Mouse (Mus musculus) large intestine, adult 2 months (tissue): Measurements from ENCODE around the gene Nln. TPM values are rescaled to one million over a fixed set of nuclear protein-coding genes. Genes with fewer than 3 reads are reported as not detected.

Experiments
- DNase-seq: peaks from one replicate; pipeline ENCODE4 v3.0.0-alpha.2; 2012; ENCODE audit warnings: low read depth, low spot score
- WGBS: fragments of 180-500 bp; shearing (Covaris S2); methylation state at CpG from one replicate; pipeline ENCODE4 v1.1.7; 2018; 5-methylcytosine and 5-hydroxymethylcytosine counted together
- polyA plus RNA-seq: library from polyadenylated mRNA; depleted of rRNA; stranded (reverse); fragments of >200 nt; gene quantifications from 2 replicates; pipeline ENCODE4 v1.2.3, GENCODE M21; 2012

Gene Nln
- polyA plus RNA-seq, 1 experiment, result 10.9 TPM

- WGBS, result 89% methylated on average over 4 of the region's 4 CpGs
- no peak for DNase-seq
Observed at GRCm38 (mm10) chr13:104100416-104100815, 9.0 kb downstream of the Nln start.

DNA sequence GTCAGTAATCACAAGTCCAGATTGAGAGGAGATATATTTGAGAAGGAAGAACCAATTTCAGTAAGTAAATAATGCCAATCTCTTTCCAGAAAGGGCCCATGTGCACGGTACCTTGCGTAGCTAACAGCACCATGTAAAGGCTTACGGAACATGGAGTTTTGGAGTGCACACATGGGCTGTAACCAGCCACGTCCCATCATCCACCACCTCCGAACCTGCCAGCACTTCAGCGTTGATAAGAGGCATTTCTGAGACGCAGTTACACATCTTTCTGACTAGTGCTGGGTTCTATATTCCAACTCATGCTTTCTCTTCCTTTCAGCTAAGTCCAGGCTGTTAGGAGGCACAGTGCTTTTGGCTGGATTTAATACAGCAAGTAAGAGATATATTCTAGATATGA is 12.2 kb downstream of the Nln start:
- 97% methylated on average over 7 of the region's 7 CpGs for WGBS
- no peak for DNase-seq

DNA sequence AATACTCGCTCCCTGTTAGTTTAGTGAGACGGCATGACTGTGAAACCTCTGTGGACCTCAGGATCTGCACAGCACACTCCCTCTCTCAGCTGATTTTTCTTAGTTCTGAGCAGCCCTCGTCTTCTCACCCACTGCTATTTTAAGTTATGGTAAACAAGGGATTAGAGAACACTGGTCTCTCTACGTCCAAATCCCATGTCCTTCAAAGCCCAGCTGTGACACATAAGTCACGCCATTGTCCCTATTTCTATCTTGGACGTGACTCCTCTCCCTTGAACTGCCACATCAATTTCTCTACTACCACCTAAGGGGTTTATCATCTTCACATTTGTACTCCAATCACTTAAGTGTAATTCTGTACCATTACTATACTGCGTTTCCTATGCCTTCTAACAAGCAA is 13.5 kb downstream of the Nln start:
- DNase-seq, result no peak

GRCm38 (mm10) chr13:104094531-104095385 is 14.7 kb downstream of the Nln start:
- 76% methylated on average over 11 of the region's 11 CpGs for WGBS
- no peak for DNase-seq

More for the DNA sequence above, 13.5 kb downstream of the Nln start:
- WGBS, result 75% methylated on average over 7 of the region's 7 CpGs

- WGBS, result 11% methylated on average over 1 of the region's 1 CpGs
- DNase-seq, result no peak
Observed at GRCm38 (mm10) chr13:104091734-104092133, 17.7 kb downstream of the Nln start.

DNA sequence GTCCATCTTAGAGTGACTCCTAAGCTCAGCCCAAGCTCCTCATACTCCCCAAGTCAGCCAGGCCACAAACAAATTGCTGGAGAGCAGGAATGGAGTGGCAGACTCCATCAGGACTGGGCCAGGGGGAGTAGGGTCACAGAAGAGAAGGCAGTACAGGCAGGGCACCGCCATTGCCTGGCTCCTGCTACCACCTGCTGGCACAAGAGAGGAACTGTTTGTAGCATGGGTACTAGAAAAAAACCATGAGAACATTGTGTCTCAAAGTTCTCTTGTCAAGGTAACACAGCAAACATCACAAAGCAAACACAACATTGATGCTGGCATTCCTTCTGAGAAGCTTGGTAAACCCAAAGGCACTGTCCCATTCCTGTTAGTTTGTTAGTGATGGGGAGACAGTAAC is 20.0 kb downstream of the Nln start:
- 7% methylated on average over 1 of the region's 1 CpGs for WGBS
- no peak for DNase-seq

- WGBS, result 56% methylated on average over 2 of the region's 2 CpGs
- no peak for DNase-seq
Observed at GRCm38 (mm10) chr13:104084600-104084999, 24.8 kb downstream of the Nln start.

GRCm38 (mm10) chr13:104082504-104082903 is 26.9 kb downstream of the Nln start:
- no peak for DNase-seq
- 81% methylated on average over 7 of the region's 7 CpGs for WGBS

DNA sequence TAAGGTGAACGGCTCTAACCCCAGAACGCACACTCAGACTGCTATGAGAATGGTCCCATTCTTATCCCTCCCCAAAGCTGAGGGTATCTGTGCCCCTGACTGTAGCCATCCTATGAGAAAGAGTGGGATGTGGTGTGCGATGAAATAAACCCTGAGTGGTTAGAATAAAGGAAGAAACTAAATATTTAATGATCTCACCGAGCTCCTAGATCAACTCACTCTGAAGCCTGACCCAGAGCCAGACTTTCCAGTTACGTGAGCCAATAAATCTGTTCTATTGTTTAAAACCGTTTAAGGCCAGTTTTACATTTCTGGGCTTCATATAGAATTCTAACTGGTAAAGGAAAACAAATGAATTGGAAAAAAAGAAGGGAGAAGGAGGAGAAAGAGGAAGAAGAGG is 32.4 kb downstream of the Nln start:
- DNase-seq, result no peak
- WGBS, result 47% methylated on average over 6 of the region's 6 CpGs

GRCm38 (mm10) chr13:104074731-104075130 is 34.7 kb downstream of the Nln start:
- no peak for DNase-seq
- whole genome bisulfite sequencing, result 68% methylated on average over 10 of the region's 10 CpGs

DNA sequence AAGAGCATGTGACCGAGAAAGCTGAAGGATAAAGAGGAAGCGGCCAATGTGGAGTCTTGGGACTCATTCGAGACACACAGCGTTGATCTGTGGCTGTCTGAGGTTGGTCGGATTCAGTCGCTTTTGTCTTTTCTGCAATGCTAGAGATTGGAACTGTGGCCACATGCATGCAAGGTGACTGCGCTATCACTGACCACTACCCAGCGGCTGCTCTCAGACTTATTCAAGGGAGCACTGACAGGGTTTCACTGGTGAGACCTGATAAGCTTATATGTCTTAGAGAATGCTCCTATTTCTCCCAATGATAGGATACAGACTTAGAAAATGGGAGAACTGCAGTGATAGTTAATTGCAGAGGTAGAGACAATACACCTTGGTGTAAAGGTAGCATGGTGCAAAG is 35.2 kb downstream of the Nln start:
- DNase-seq, result no peak
- WGBS, result 98% methylated on average over 8 of the region's 8 CpGs

- WGBS, result 91% methylated on average over 9 of the region's 9 CpGs
- DNase-seq, result no peak
Observed at GRCm38 (mm10) chr13:104072351-104072750, 37.1 kb downstream of the Nln start.

- WGBS, result 14% methylated on average over 3 of the region's 3 CpGs
- no peak for DNase-seq
Observed at GRCm38 (mm10) chr13:104070703-104071102, 38.7 kb downstream of the Nln start.

GRCm38 (mm10) chr13:104069216-104069615 is 40.2 kb downstream of the Nln start:
- no peak for DNase-seq
- 82% methylated on average over 11 of the region's 11 CpGs for WGBS

GRCm38 (mm10) chr13:104065649-104066347 is 43.6 kb downstream of the Nln start:
- WGBS, result 92% methylated on average over 2 of the region's 2 CpGs
- no peak for DNase-seq

GRCm38 (mm10) chr13:104063061-104063460 is 46.4 kb downstream of the Nln start:
- WGBS, result 84% methylated on average over 9 of the region's 9 CpGs
- no peak for DNase-seq

DNA sequence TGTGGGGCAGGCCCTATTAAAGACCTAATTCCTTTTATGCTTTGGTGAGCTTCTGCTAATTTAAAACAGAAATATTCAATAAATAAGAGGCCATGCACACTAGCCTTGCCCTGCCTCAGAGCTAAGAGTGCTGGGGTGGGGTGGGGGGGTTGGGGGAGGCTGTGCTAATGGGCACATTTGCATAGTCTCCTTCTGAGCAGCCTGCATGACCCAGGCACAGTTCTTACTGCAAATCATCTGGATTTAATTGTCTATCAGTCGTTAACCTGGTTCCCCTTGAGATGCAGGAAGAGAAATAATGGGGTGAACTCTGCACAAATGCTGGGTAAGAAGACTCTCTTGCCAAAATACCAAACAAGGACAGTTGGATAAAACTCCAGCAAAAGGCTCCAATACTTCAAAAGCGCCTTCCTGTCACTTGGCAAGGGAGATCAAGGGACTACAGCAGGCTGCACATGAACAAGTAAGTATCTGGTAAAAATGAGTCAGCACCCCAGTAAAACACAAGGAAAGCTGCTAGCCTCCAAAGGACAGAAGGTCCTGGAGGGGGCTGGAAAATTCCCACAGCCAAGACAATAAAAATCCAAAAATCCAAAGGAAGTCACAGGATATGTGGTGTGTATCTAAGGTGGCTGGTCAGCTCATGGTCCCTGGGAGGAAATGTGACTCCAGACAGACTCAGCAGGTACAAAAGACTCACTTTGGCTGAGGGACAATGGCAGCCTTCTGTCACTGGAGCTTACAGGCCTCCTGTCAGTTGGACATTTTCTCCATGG is 47.3 kb downstream of the Nln start:
- DNase-seq, result no peak
- 69% methylated on average over 2 of the region's 2 CpGs for WGBS

GRCm38 (mm10) chr13:104060231-104060630 is 49.2 kb downstream of the Nln start:
- no peak for DNase-seq
- 87% methylated on average over 1 of the region's 1 CpGs for WGBS

GRCm38 (mm10) chr13:104059536-104059935 is 49.9 kb downstream of the Nln start:
- 86% methylated on average over 4 of the region's 4 CpGs for WGBS
- DNase-seq, result no peak

DNA sequence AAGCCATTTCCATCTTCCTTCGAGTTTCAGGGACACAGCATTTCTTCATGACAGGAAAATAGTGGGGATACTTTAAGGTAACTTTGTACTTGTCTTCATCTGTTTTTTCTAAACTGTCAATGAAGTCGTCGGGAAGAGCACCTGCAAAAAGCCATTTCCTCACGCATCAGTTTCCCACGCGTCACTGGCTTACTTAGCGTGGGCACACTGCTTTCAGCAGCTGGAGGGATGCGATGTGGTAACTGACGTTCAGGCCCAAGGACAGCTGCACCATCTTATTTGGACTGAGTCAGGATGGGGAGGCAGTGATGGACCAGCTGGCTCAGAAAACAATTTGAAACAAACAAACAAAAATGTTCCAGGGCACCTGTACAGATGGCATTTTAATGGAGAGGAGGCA is 50.7 kb downstream of the Nln start:
- 86% methylated on average over 9 of the region's 9 CpGs for WGBS
- DNase-seq, result no peak
